Mouse (Mus musculus): ENCODE measurements around the gene Tnfrsf1a. TPM values are rescaled to one million over a fixed set of nuclear protein-coding genes. Genes with fewer than 3 reads are reported as not detected.

Tnfrsf1a gene
- polyA plus RNA-seq, 1 experiment, result 63.6 TPM

DNA sequence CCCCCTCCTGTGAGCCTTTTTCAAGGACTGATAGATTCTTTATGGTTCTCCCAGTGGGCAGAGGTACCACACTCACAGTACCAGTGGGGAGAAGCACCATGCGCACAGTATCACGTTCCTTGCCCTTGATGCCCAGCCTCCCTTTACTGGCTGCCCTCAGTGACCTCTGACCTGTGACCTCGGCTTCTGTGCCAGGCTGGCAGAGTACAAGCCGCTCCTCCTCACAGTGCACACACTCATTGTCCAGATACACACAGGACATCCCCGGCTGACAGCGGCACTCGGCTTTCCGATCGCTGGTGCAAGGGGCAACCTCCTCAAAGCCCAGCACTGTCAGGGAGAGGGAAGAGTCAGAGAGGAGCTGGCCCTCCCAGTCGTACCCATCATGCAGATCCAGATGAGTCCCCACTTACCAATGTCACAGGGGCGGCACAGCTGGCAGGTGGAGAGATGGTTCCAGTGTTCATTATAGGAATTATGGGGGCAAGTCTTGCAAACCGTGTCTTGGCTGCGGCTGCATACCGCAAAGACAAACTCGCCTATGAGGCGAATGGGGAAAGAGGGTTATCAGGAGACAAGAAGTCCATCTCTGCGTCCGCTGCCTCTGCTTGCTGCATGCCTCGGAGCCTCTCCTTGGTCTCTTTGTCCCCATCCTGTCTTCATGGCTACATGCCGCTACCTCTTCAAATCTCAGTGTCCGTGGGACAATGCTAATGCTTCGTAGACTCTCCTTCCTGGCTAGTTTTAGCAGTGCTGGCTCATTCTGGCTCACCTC, 36.4 kb upstream of the Tnfrsf1a start:
- peaks cover 38% of the 10 kb centered on the region for H3K27me3 ChIP-seq (replicated peaks)
- peaks cover 40% of the 10 kb centered on the region for H3K36me3 ChIP-seq (replicated peaks; ENCODE audit: low read length)
- H3K4me1 ChIP-seq, result peaks cover 28% of the 10 kb centered on the region
- peak overlapping the region; percentile 92 for H3K4me3 ChIP-seq (replicated peaks)
- no peaks in the 10 kb centered on the region for H3K9me3 ChIP-seq
- TF ChIP-seq FLI1 (IDR thresholded peaks at IDR 0.05; ENCODE audit: low read length) (no peak), GATA1 (IDR thresholded peaks at IDR 0.05; ENCODE audit: borderline replicate concordance, low read length) (no peak)

DNA sequence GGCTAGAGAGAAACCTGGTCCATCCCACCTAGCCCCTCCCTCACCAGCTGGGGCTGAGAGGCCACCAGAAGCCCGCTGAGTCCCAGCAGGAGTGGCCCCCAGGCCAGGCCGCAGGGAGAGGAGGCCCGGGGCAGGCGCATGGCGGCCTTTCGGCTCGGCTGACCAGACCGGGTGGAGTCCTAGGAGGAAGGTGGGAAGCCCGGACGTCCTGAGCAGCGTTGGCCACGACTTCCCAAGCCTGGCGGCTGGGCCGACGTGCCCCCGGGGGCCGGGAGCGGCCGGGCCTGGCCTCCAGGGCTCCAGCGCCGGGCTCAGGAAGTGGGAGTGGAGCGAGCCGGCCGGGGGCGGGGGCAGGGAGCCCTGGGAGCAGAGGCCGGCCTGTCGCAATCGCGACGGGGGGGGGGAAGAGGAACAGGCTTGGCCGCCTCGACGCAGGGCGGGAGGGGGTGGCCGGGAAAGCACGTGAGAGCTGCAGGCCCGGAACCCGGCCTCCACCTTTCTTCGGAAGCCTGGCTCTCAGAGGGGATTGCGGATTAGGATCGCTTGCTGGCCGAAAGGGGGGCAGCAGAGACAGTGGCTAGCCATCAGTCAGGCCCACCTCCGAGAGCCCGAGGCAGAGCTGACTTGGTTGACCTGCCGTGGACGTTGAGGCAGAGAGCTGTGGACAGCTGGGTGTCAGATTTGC, 35.5 kb upstream of the Tnfrsf1a start, which contains the start of gene Ltbr:
Gene Ltbr (minus strand): TSS at position 340 of the 685 bp plus-strand sequence.
- no peaks in the 10 kb centered on the region for H3K9me3 ChIP-seq
- peaks cover 28% of the 10 kb centered on the region for H3K4me1 ChIP-seq
- peak within 1 kb of the TSS; percentile 92 for H3K4me3 ChIP-seq (replicated peaks)
- peaks cover 35% of the 10 kb centered on the region for H3K36me3 ChIP-seq (replicated peaks; ENCODE audit: low read length)
- no peak for TF ChIP-seq GATA1 (IDR thresholded peaks at IDR 0.05; ENCODE audit: borderline replicate concordance, low read length)
- TF ChIP-seq FLI1 (IDR thresholded peaks at IDR 0.05; ENCODE audit: low read length), result no peak
- H3K27me3 ChIP-seq (replicated peaks), result peaks cover 45% of the 10 kb centered on the region

DNA sequence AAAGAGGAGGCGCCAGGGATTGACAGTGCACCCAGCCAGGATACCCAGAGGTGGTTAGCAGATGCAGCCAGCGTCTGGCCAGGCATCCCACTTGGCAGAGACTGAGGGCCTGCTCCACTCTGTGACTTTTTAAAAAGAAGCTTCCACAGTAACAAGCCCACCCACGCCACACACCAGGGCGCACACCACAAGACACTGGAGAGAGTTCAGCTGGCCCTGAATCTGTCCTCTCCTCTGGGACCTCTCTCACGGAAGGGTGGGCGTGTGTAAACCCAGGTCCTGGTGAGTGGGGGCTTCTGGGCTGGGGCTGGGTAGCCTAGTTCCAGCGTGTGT, 35.0 kb upstream of the Tnfrsf1a start:
- H3K9me3 ChIP-seq, result no peaks in the 10 kb centered on the region
- peaks cover 29% of the 10 kb centered on the region for H3K36me3 ChIP-seq (replicated peaks; ENCODE audit: low read length)
- H3K4me3 ChIP-seq (replicated peaks), result peak overlapping the region; percentile 92
- H3K4me1 ChIP-seq, result peaks cover 27% of the 10 kb centered on the region
- TF ChIP-seq GATA1 (IDR thresholded peaks at IDR 0.05; ENCODE audit: borderline replicate concordance, low read length), result no peak
- no peak for TF ChIP-seq FLI1 (IDR thresholded peaks at IDR 0.05; ENCODE audit: low read length)
- H3K27me3 ChIP-seq (replicated peaks), result peaks cover 50% of the 10 kb centered on the region

DNA sequence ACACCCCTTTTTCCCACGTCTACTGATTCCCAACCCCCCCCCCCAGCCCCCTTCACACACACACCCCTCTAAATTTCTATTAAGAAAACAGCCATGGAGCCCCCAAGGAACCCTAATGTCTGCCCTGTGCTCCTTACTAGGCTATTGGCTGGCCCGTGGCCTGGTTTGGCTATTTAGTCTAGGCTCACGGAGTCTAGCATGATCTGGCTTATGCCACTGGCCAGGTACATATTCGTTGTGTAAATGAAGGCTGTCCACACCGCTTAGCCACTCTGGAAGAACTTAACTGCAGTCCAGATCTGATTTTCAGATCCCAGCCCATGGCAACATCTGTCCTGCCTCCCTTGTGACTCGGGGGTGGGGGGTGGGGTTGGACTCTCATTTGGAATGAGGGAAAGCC, 34.4 kb upstream of the Tnfrsf1a start:
- H3K9me3 ChIP-seq, result no peaks in the 10 kb centered on the region
- H3K4me3 ChIP-seq (replicated peaks), result no peak overlapping the region
- peaks cover 25% of the 10 kb centered on the region for H3K4me1 ChIP-seq
- no peak for TF ChIP-seq GATA1 (IDR thresholded peaks at IDR 0.05; ENCODE audit: borderline replicate concordance, low read length)
- no peak for TF ChIP-seq FLI1 (IDR thresholded peaks at IDR 0.05; ENCODE audit: low read length)
- H3K36me3 ChIP-seq (replicated peaks; ENCODE audit: low read length), result peaks cover 24% of the 10 kb centered on the region
- H3K27me3 ChIP-seq (replicated peaks), result peaks cover 55% of the 10 kb centered on the region

DNA sequence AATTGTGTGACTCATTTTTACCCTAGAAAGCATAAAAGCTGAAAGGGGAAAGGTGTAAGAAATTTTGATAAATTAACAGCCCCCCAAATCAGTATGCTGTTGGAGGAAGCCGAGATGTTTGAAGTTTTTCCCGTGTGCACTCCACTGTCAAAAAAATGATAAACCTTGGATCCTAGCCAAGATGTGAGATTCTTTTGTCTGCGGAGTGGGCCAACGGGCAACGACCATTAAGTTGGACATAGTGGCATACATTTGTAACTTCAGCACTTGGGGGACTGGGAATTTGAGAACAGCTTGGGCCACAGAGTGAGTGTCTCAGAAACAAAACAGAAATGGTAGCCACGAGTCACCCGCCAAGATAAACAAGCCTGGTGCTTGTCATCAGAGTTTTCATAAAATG, 32.1 kb upstream of the Tnfrsf1a start:
- Histone ChIP-seq H3K36me3 (replicated peaks; ENCODE audit: low read length) (peaks cover 8% of the 10 kb centered on the region), H3K27me3 (replicated peaks) (peaks cover 79% of the 10 kb centered on the region), H3K4me1 (peaks cover 30% of the 10 kb centered on the region), H3K9me3 (no peaks in the 10 kb centered on the region), H3K4me3 (replicated peaks) (no peak overlapping the region)
- no peak for TF ChIP-seq GATA1 (IDR thresholded peaks at IDR 0.05; ENCODE audit: borderline replicate concordance, low read length)
- TF ChIP-seq FLI1 (IDR thresholded peaks at IDR 0.05; ENCODE audit: low read length), result no peak

DNA sequence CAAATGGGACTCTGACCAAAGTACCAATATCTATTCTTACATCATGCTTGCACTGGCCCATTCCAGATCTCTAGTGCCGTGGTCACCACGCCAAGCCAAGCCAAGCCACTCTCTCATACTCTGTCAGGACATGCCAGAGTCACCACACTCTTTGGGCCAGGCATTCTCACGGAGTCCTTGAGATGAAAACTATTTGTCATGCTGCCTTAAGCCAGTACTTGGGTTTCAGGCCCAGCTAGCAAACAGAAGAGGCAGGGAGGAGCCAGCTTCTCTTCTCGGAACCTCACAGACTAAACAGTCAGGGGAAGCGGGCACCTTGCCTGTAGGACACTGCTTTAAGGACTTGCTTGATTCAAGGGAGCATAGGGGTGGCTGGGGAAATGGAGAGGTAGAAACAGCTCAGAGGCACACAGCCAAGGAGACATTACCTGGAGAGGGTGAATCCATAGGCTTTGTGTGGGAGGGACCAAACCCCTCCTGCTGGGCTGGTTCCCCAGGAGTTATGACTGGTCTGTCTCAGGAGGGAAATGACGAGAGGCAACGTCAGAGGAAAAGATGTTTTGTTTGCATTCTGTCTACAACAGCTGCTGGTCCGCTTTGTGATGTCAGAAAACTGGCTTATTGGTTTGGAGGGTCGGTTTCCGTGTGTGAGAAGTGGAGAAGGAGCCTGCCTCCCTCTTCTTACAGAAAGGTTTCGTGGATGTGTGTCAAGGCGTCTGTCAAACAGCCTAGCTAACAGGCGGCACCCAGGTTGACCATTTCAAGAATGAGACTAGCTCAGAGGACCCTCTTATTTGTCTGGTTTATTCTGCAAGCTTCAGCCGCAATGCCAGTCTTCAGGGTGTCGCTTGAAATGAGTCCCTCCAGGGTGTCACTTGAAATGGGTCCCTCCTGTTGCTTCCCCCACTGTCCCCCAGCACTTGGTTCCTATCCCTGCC, 29.9 kb upstream of the Tnfrsf1a start:
- H3K27me3 ChIP-seq (replicated peaks), result peaks cover 81% of the 10 kb centered on the region
- TF ChIP-seq GATA1 (IDR thresholded peaks at IDR 0.05; ENCODE audit: borderline replicate concordance, low read length) (no peak), FLI1 (IDR thresholded peaks at IDR 0.05; ENCODE audit: low read length) (no peak)
- no peaks in the 10 kb centered on the region for H3K9me3 ChIP-seq
- peaks cover 9% of the 10 kb centered on the region for H3K4me1 ChIP-seq
- H3K4me3 ChIP-seq (replicated peaks), result no peak overlapping the region
- H3K36me3 ChIP-seq (replicated peaks; ENCODE audit: low read length), result no peaks in the 10 kb centered on the region

DNA sequence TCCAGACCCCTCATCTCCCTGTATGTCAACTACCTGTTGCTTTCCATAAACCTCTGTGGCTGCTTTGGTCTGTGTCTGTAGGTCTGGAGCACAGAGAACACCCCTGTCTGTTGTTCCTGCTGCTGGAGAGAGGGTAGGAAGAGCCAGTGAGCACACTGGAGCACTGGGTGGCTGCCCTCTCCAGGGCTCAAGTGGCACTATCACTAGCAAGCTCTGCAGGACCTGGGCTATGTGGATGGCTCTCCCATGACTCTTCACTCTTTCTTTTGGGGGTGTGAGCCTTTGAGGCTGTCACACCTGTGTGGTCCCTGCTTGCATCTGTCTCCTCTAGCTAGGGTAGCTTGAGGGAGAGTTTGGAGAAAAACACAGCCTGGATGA, 29.3 kb upstream of the Tnfrsf1a start:
- no peak overlapping the region for H3K4me3 ChIP-seq (replicated peaks)
- no peaks in the 10 kb centered on the region for H3K36me3 ChIP-seq (replicated peaks; ENCODE audit: low read length)
- TF ChIP-seq GATA1 (IDR thresholded peaks at IDR 0.05; ENCODE audit: borderline replicate concordance, low read length) (no peak), FLI1 (IDR thresholded peaks at IDR 0.05; ENCODE audit: low read length) (no peak)
- no peaks in the 10 kb centered on the region for H3K9me3 ChIP-seq
- H3K27me3 ChIP-seq (replicated peaks), result peaks cover 79% of the 10 kb centered on the region
- H3K4me1 ChIP-seq, result peaks cover 9% of the 10 kb centered on the region

DNA sequence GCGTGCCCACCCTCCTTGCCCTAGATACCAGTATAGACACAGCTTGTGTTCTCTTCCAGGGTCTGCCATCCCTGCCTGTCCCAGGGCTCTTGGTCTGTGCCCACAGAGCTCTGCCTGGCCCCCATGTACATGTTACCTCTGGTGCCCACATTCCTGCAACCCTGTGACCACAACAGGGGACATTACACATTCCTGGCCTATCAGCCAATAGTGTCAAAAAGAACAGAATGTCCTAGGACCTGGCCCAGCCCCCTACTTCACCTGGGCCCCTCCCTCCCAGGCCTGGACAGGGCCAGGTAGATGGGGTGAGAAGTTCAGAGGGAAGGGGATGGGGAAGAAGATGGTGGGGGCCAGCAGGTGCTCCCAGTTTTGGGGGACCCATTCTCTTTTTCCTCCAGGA, 28.8 kb upstream of the Tnfrsf1a start, which contains the start of gene Scnn1a:
Gene Scnn1a (plus strand): TSS at position 337 of the 400 bp plus-strand sequence.
- peaks cover 81% of the 10 kb centered on the region for H3K27me3 ChIP-seq (replicated peaks)
- peak within 1 kb of the TSS; percentile 40 for H3K4me3 ChIP-seq (replicated peaks)
- no peak for TF ChIP-seq FLI1 (IDR thresholded peaks at IDR 0.05; ENCODE audit: low read length)
- TF ChIP-seq GATA1 (IDR thresholded peaks at IDR 0.05; ENCODE audit: borderline replicate concordance, low read length), result no peak
- H3K36me3 ChIP-seq (replicated peaks; ENCODE audit: low read length), result no peaks in the 10 kb centered on the region
- peaks cover 13% of the 10 kb centered on the region for H3K4me1 ChIP-seq
- H3K9me3 ChIP-seq, result no peaks in the 10 kb centered on the region

DNA sequence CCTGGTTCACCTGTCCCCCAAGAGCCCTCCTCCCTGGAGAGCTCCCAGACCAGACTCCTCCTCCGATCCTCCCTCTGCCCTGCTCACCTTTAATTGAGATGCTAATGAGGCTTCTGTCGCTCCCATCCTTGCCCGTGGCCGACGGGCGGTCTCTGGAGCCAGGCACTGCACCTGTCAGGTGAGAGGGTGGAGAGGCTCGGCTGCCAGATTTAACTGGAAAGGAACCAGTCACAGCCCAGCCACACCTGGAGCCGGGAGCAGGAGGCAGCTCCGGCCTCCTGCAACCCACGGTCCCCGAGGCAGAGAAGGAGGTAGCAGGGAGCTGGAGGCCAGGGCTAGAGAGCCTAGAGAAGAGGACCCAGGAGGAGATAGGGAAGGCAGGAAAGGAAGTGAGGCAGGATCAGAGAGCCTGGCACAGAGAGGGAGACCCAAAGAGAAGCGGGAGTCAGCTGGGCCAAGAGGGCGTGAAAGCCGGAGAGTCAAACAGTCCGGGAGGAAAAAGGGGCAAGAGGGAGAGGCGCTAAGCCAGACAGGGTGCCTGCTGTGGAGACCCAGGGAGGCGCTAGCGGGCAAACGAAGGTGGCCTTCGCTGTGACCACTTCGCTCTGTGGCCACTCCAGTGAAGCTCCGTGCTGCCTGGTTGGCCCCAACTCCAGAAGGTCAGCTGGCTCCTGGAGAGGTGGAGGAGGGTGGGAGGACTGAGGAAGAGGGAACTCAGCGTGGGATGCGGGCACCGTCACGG, 27.9 kb upstream of the Tnfrsf1a start:
- peaks cover 16% of the 10 kb centered on the region for H3K4me1 ChIP-seq
- no peaks in the 10 kb centered on the region for H3K36me3 ChIP-seq (replicated peaks; ENCODE audit: low read length)
- peak overlapping the region; percentile 40 for H3K4me3 ChIP-seq (replicated peaks)
- no peaks in the 10 kb centered on the region for H3K9me3 ChIP-seq
- H3K27me3 ChIP-seq (replicated peaks), result peaks cover 79% of the 10 kb centered on the region
- no peak for TF ChIP-seq FLI1 (IDR thresholded peaks at IDR 0.05; ENCODE audit: low read length)
- TF ChIP-seq GATA1 (IDR thresholded peaks at IDR 0.05; ENCODE audit: borderline replicate concordance, low read length), result no peak

Measured in megakaryocyte, embryonic 14.5 days (primary cell).